18 mouse cellular contexts compared by ENCODE assay signal in the genomic region with DNA sequence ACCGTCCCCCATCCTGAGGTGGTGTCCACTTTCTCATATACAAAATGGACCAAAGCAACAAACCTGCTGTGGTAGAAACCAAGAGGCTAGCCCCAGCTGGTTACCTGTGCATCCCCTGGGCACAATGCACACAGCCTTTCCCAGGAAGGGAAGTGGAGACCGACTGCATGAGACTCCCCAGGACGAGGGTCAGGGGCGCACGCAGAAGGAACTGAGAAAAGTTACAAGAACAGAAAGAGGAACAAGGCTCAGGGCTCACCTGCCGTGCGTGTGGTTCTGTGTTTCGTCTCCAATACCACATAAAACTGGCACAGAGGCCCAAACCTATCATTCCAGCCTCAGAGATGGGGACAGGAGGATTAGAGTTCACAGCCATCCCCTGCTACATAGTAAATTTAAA. TPM values are rescaled to one million over a fixed set of nuclear protein-coding genes. Genes with fewer than 3 reads are reported as not detected.
DNase-seq lines count a peak whose midpoint lies in the region; ATAC-seq and TF ChIP-seq lines count a peak whose summit lies in the region.
"Had no signal": no experiment of that assay in that cellular context is flagged by ENCODE, and none has a peak within 500 bp of the region (broad histone marks: within the 10 kb centered on the region; RNA-seq: fewer than 3 reads in every experiment).

No protein-coding gene starts in this region.

- H3K27ac ChIP-seq in CH12.LX (ENCODE audit: insufficient read depth, low read depth) (no peak overlapping the region), MEL (ENCODE audit: control insufficient read depth, low read depth, low read length) (peak overlapping the region; percentile 67)
- peak overlapping the region; percentile 1 for H3K27ac ChIP-seq in liver, embryonic 13.5 days
- H3K27ac ChIP-seq in spleen, adult 2 months (ENCODE audit: insufficient read depth, low read length): peak overlapping the region; percentile 78
- H3K27ac ChIP-seq: forebrain, embryonic 15.5 days; hindbrain, embryonic 13.5 days; limb, embryonic 13.5 days; neural tube, embryonic 12.5 days had no signal

- H3K9ac ChIP-seq in CH12.LX (ENCODE audit: insufficient read depth, low read depth): no peak overlapping the region
- H3K9ac ChIP-seq in MEL (ENCODE audit: control insufficient read depth, low read depth, low read length, poor library complexity, severe bottlenecking): peak overlapping the region; percentile 51
- H3K9ac ChIP-seq in liver, embryonic 13.5 days: 0 out of 2 replicates have a peak overlapping the region, but pooled peaks have one; percentile 1
- H3K9ac ChIP-seq: forebrain, embryonic 15.5 days; hindbrain, embryonic 13.5 days; limb, embryonic 13.5 days; neural tube, embryonic 12.5 days had no signal

- intact Hi-C loops in left cerebral cortex, postnatal 36 days (cut with DNase I): loop anchor here (5.0 kb wide), 1 partner anchor 35 kb away; no protein-coding TSS in a partner anchor

- peaks cover 11% of the 10 kb centered on the region for H3K9me3 ChIP-seq in CH12.LX (replicated peaks; ENCODE audit: low read length)
- no peaks in the 10 kb centered on the region for H3K9me3 ChIP-seq in MEL (replicated peaks; ENCODE audit: insufficient read depth, low read length)
- H3K9me3 ChIP-seq in liver, embryonic 13.5 days (replicated peaks): peaks cover 4% of the 10 kb centered on the region; the same call in 1 of the 2 replicates
- H3K9me3 ChIP-seq: forebrain, embryonic 15.5 days; limb, embryonic 13.5 days had no signal

- TF ChIP-seq POLR2A in CH12.LX (IDR thresholded peaks at IDR 0.05; ENCODE audit: low read depth, low read length): no peak
- 0 out of 4 replicates have a peak, but pooled peaks of 1 of the 2 experiments have one; percentile 16 for TF ChIP-seq POLR2A in MEL (IDR thresholded peaks at IDR 0.05; ENCODE audit: control insufficient read depth in 1 of 2, insufficient read depth in 1 of 2, low read depth in 1 of 2, low read length in 2 of 2, poor library complexity in 1 of 2)
- no peak for TF ChIP-seq POLR2A in spleen, adult 2 months (IDR thresholded peaks at IDR 0.05; ENCODE audit: low read depth, low read length)

- ATAC-seq in liver, embryonic 13.5 days (ENCODE audit: low read depth): no peak
- no peak for ATAC-seq in CD4-positive, CD25-positive, alpha-beta regulatory T cell, adult 4 months
- ATAC-seq: forebrain, embryonic 15.5 days; inflammation-experienced regulatory T-cells, adult 6 months had no signal

- no peak overlapping the region for H3K4me3 ChIP-seq in CH12.LX (replicated peaks in 1 of 3; ENCODE audit: low read depth in 2 of 3, low read length in 2 of 3, poor library complexity in 1 of 3)
- peak overlapping the region in 1 of 2 experiments; percentile 7; a peak in 2 of 4 replicates for H3K4me3 ChIP-seq in MEL (ENCODE audit: control insufficient read depth in 1 of 2, insufficient read depth in 1 of 2, low read depth in 2 of 2, low read length in 2 of 2)
- H3K4me3 ChIP-seq in liver, embryonic 13.5 days (replicated peaks): no peak overlapping the region
- H3K4me3 ChIP-seq in spleen, adult 2 months (ENCODE audit: extremely low read depth, insufficient read depth, insufficient read length): no peak overlapping the region
- H3K4me3 ChIP-seq: forebrain, embryonic 15.5 days; hindbrain, embryonic 13.5 days; limb, embryonic 13.5 days; neural tube, embryonic 12.5 days had no signal

- dilution Hi-C loops in CH12.LX (cut with MboI; ENCODE audit: extremely low pct_ligation_motif_present, extremely low pct_unique_long_range_greater_than_20kb, low sequenced_read_pairs): no loop called here

- H3K36me3 ChIP-seq in CH12.LX (replicated peaks in 1 of 2; ENCODE audit: control insufficient read depth in 1 of 2, insufficient read depth in 1 of 2, low read length in 1 of 2) (peaks cover 3 to 25% of the 10 kb centered on the region in 2 experiments), MEL (ENCODE audit: control insufficient read depth in 1 of 2, insufficient read depth in 2 of 2, low read length in 2 of 2) (peaks cover 0 to 25% of the 10 kb centered on the region in 2 experiments; a peak in 2 of 4 replicates)
- peaks cover 16% of the 10 kb centered on the region for H3K36me3 ChIP-seq in liver, embryonic 13.5 days
- peaks cover 2% of the 10 kb centered on the region; the same call in 1 of the 2 replicates for H3K36me3 ChIP-seq in spleen, adult 2 months (ENCODE audit: control insufficient read depth, insufficient read depth, low read length)
- H3K36me3 ChIP-seq: forebrain, embryonic 15.5 days; hindbrain, embryonic 13.5 days; limb, embryonic 13.5 days; neural tube, embryonic 12.5 days had no signal

- DNase-seq in CH12.LX (ENCODE audit: extremely low read depth) (peak; percentile 66), MEL (ENCODE audit: low read depth, low spot score) (peak; percentile 63)
- DNase-seq in liver, embryonic 13.5 days: no peak
- peak; percentile 49 to 68 for DNase-seq in spleen, adult 2 months (ENCODE audit: low read depth in 1 of 2, low spot score in 2 of 2)
- DNase-seq in left cerebral cortex, postnatal 36 days (ENCODE audit: low spot score in 2 of 2): no peak
- DNase-seq in urinary bladder, postnatal 25 days (ENCODE audit: low spot score): no peak
- DNase-seq: cerebellum, adult 8-10 months; gastrocnemius, postnatal 14 days; kidney, adult 2 months; lung, adult 2 months; lung, postnatal 4 days had no signal

- TF ChIP-seq RAD21 in CH12.LX (IDR thresholded peaks at IDR 0.05; ENCODE audit: low read depth, low read length) (no peak), MEL (IDR thresholded peaks at IDR 0.05; ENCODE audit: low read depth, low read length) (no peak)

- TF ChIP-seq CTCF in CH12.LX (conservative IDR thresholded peaks at IDR 0.05 in 1 of 2, IDR thresholded peaks at IDR 0.05 in 1 of 2; ENCODE audit: low read depth in 2 of 2, low read length in 2 of 2) (no peak), MEL (IDR thresholded peaks at IDR 0.05 in 2 of 3, conservative IDR thresholded peaks at IDR 0.05 in 1 of 3; ENCODE audit: control insufficient read depth in 1 of 3, insufficient read depth in 1 of 3, low read depth in 2 of 3, low read length in 3 of 3, poor library complexity in 1 of 3, severe bottlenecking in 1 of 3) (no peak)
- TF ChIP-seq CTCF in spleen, adult 2 months (IDR thresholded peaks at IDR 0.05; ENCODE audit: extremely low read depth, insufficient read depth, insufficient read length, insufficient replicate concordance): no peak

- peaks cover 26 to 40% of the 10 kb centered on the region in 2 experiments for H3K4me1 ChIP-seq in CH12.LX (ENCODE audit: control insufficient read depth in 1 of 2, insufficient read depth in 2 of 2)
- peaks cover 10 to 28% of the 10 kb centered on the region in 2 experiments for H3K4me1 ChIP-seq in MEL (ENCODE audit: control insufficient read depth in 1 of 2, insufficient read depth in 2 of 2, low read length in 2 of 2)
- H3K4me1 ChIP-seq in liver, embryonic 13.5 days (replicated peaks): peaks cover 42% of the 10 kb centered on the region
- H3K4me1 ChIP-seq in spleen, adult 2 months (ENCODE audit: control insufficient read depth, insufficient read depth, insufficient read length): peaks cover 28% of the 10 kb centered on the region; the same call in 1 of the 2 replicates
- H3K4me1 ChIP-seq: forebrain, embryonic 15.5 days; hindbrain, embryonic 13.5 days; limb, embryonic 13.5 days; neural tube, embryonic 12.5 days had no signal

- 56% methylated on average over 8 of the region's 8 CpGs for WGBS in liver, embryonic 13.5 days (ENCODE audit: insufficient replicate concordance)
- WGBS in spleen, adult 2 months: 16% methylated on average over 8 of the region's 8 CpGs

- TF ChIP-seq EP300 in CH12.LX (IDR thresholded peaks at IDR 0.05; ENCODE audit: low read length) (peak; percentile 97), MEL (IDR thresholded peaks at IDR 0.05; ENCODE audit: low read depth in 1 of 2, low read length in 2 of 2) (no peak)

- H3K79me2 ChIP-seq in CH12.LX (replicated peaks; ENCODE audit: control insufficient read depth, extremely low read depth, insufficient read depth, poor library complexity, severe bottlenecking) (no peaks in the 10 kb centered on the region), MEL (ENCODE audit: control insufficient read depth, insufficient read depth, low read length, poor library complexity) (no peaks in the 10 kb centered on the region; the same call in 1 of the 2 replicates)

- H3K4me2 ChIP-seq in CH12.LX (ENCODE audit: insufficient read depth, low read depth, poor library complexity, severe bottlenecking): peak overlapping the region; percentile 59
- no peak overlapping the region for H3K4me2 ChIP-seq in liver, embryonic 13.5 days
- H3K4me2 ChIP-seq: forebrain, embryonic 15.5 days; hindbrain, embryonic 13.5 days; limb, embryonic 13.5 days; midbrain, embryonic 11.5 days; neural tube, embryonic 12.5 days had no signal

- in situ Hi-C loops in CH12.LX (cut with MboI; ENCODE audit: low pct_ligation_motif_present, low pct_unique_long_range_greater_than_20kb, low sequenced_read_pairs): no loop called here

- H3K27me3 ChIP-seq in CH12.LX (replicated peaks): no peaks in the 10 kb centered on the region
- H3K27me3 ChIP-seq in MEL (ENCODE audit: control insufficient read depth in 1 of 2, insufficient read depth in 2 of 2, low read length in 2 of 2): no peaks in the 10 kb centered on the region
- no peaks in the 10 kb centered on the region for H3K27me3 ChIP-seq in liver, embryonic 13.5 days
- H3K27me3 ChIP-seq in spleen, adult 2 months (ENCODE audit: control insufficient read depth, insufficient read depth, low read length): no peaks in the 10 kb centered on the region

RNA-seq across cellular contexts. Expression of a gene that starts 6.8 kb away (rescaled TPM):
- total RNA-seq in CH12.LX (2012; rRNA removed) (9.9 and 10.0 TPM in 2 replicates), CH12.LX (2014; rRNA removed) (5.2 and 5.5 TPM in 2 replicates), MEL (2012; rRNA removed) (28.2 and 33.0 TPM in 2 replicates)
- polyA plus RNA-seq in CH12.LX (2012; ENCODE audit: insufficient read length, low read depth) (4.9 and 5.2 TPM in 2 replicates), MEL (2012; ENCODE audit: insufficient read depth in 1 of 2, insufficient read length in 2 of 2, low read depth in 1 of 2, low replicate concordance in 2 of 2, missing spikeins in 1 of 2) (100 to 1,000 TPM in 1 of 2 experiments, 10 to 100 TPM in 1; 23.0 to 142 TPM)
- 7.2 and 7.5 TPM in 2 replicates for polyA plus RNA-seq in liver, embryonic 13.5 days (2015; fragmentation: Nextera tagmentation; extraction: Ambion mirVana)
- polyA plus RNA-seq in spleen, adult 2 months (2012; rRNA removed): 14.8 and 15.1 TPM in 2 replicates
- total RNA-seq in left cerebral cortex, postnatal 36 days (2021): 1 to 10 TPM; 2.3 to 3.1 TPM
- 10 to 100 TPM; 28.5 to 31.9 TPM for polyA plus RNA-seq in CD4-positive, CD25-positive, alpha-beta regulatory T cell, adult 4 months (2017; shearing (Covaris generic))

RNA-seq across cellular contexts. Expression of a gene that starts 17.3 kb away (rescaled TPM):
- total RNA-seq in CH12.LX (2012; rRNA removed) (0.25 and 0.30 TPM in 2 replicates), CH12.LX (2014; rRNA removed) (not detected in 2 replicates), MEL (2012; rRNA removed) (1.7 and 2.1 TPM in 2 replicates)
- polyA plus RNA-seq in CH12.LX (2012; ENCODE audit: insufficient read length, low read depth) (0.16 and 0.19 TPM in 2 replicates), MEL (2012; ENCODE audit: insufficient read depth in 1 of 2, insufficient read length in 2 of 2, low read depth in 1 of 2, low replicate concordance in 2 of 2, missing spikeins in 1 of 2) (1 to 10 TPM in 1 of 2 experiments, not detected in 1; 1.6 TPM)
- polyA plus RNA-seq in liver, embryonic 13.5 days (2015; fragmentation: Nextera tagmentation; extraction: Ambion mirVana): 2.3 and 2.4 TPM in 2 replicates
- 127 and 168 TPM in 2 replicates for polyA plus RNA-seq in spleen, adult 2 months (2012; rRNA removed)
- total RNA-seq in left cerebral cortex, postnatal 36 days (2021): under 1 TPM; 0.43 to 0.52 TPM
- polyA plus RNA-seq in CD4-positive, CD25-positive, alpha-beta regulatory T cell, adult 4 months (2017; shearing (Covaris generic)): 10 to 100 TPM; 53.2 to 76.8 TPM

RNA-seq across cellular contexts. Expression of a gene that starts 21.0 kb away (rescaled TPM):
- total RNA-seq in CH12.LX (2012; rRNA removed) (99.5 and 104 TPM in 2 replicates), CH12.LX (2014; rRNA removed) (41.5 and 41.7 TPM in 2 replicates), MEL (2012; rRNA removed) (120 and 136 TPM in 2 replicates)
- polyA plus RNA-seq in CH12.LX (2012; ENCODE audit: insufficient read length, low read depth) (80.5 and 89.5 TPM in 2 replicates), MEL (2012; ENCODE audit: insufficient read depth in 1 of 2, insufficient read length in 2 of 2, low read depth in 1 of 2, low replicate concordance in 2 of 2, missing spikeins in 1 of 2) (100 to 1,000 TPM; 215 to 276 TPM)
- polyA plus RNA-seq in liver, embryonic 13.5 days (2015; fragmentation: Nextera tagmentation; extraction: Ambion mirVana): 41.5 TPM in 2 replicates
- polyA plus RNA-seq in spleen, adult 2 months (2012; rRNA removed): 198 and 259 TPM in 2 replicates
- 10 to 100 TPM; 74.9 to 88.8 TPM for total RNA-seq in left cerebral cortex, postnatal 36 days (2021)
- polyA plus RNA-seq in CD4-positive, CD25-positive, alpha-beta regulatory T cell, adult 4 months (2017; shearing (Covaris generic)): 10 to 100 TPM; 41.9 to 63.2 TPM

RNA-seq across cellular contexts. Expression of a gene that starts 27.8 kb away (rescaled TPM):
- total RNA-seq in CH12.LX (2012; rRNA removed) (7.2 and 9.0 TPM in 2 replicates), CH12.LX (2014; rRNA removed) (4.1 and 4.3 TPM in 2 replicates), MEL (2012; rRNA removed) (12.2 and 14.1 TPM in 2 replicates)
- polyA plus RNA-seq in CH12.LX (2012; ENCODE audit: insufficient read length, low read depth) (6.9 and 8.7 TPM in 2 replicates), MEL (2012; ENCODE audit: insufficient read depth in 1 of 2, insufficient read length in 2 of 2, low read depth in 1 of 2, low replicate concordance in 2 of 2, missing spikeins in 1 of 2) (10 to 100 TPM in 1 of 2 experiments, not detected in 1; 18.4 TPM)
- 20.0 and 21.4 TPM in 2 replicates for polyA plus RNA-seq in liver, embryonic 13.5 days (2015; fragmentation: Nextera tagmentation; extraction: Ambion mirVana)
- polyA plus RNA-seq in spleen, adult 2 months (2012; rRNA removed): 33.8 and 38.9 TPM in 2 replicates
- 100 to 1,000 TPM; 103 to 115 TPM for total RNA-seq in left cerebral cortex, postnatal 36 days (2021)
- 10 to 100 TPM; 28.5 to 42.5 TPM for polyA plus RNA-seq in CD4-positive, CD25-positive, alpha-beta regulatory T cell, adult 4 months (2017; shearing (Covaris generic))

RNA-seq across cellular contexts. Expression of a gene that starts 34.7 kb away (rescaled TPM):
- total RNA-seq in CH12.LX (2012; rRNA removed) (0.08 and 0.17 TPM in 2 replicates), CH12.LX (2014; rRNA removed) (not detected in 2 replicates), MEL (2012; rRNA removed) (0.03 and 0.08 TPM in 2 replicates)
- polyA plus RNA-seq in CH12.LX (2012; ENCODE audit: insufficient read length, low read depth) (0.07 and 0.12 TPM in 2 replicates), MEL (2012; ENCODE audit: insufficient read depth in 1 of 2, insufficient read length in 2 of 2, low read depth in 1 of 2, low replicate concordance in 2 of 2, missing spikeins in 1 of 2) (under 1 TPM in 1 of 2 experiments, not detected in 1; 0.38 TPM)
- polyA plus RNA-seq in liver, embryonic 13.5 days (2015; fragmentation: Nextera tagmentation; extraction: Ambion mirVana): 0.13 and 0.15 TPM in 2 replicates
- 0.33 and 0.70 TPM in 2 replicates for polyA plus RNA-seq in spleen, adult 2 months (2012; rRNA removed)
- total RNA-seq in left cerebral cortex, postnatal 36 days (2021): 100 to 1,000 TPM; 256 to 303 TPM
- polyA plus RNA-seq in CD4-positive, CD25-positive, alpha-beta regulatory T cell, adult 4 months (2017; shearing (Covaris generic)): 1 to 10 TPM in 1 of 2 experiments, under 1 TPM in 1; 0.53 to 1.1 TPM

Comparison
In these comparisons a context has a peak if more than half of its experiments do, and no peak if none do; other contexts are left out.
1. DNase-seq: peak in CH12.LX (single experiment), MEL (single experiment) and spleen, adult 2 months (2 of 2); none in liver, embryonic 13.5 days (single experiment), left cerebral cortex, postnatal 36 days (0 of 2) and urinary bladder, postnatal 25 days (single experiment).
2. RNA of a gene that starts 17.3 kb away (polyA plus RNA-seq): 127 to 168 TPM in spleen, adult 2 months and 53.2 to 76.8 TPM in CD4-positive, CD25-positive, alpha-beta regulatory T cell, adult 4 months; 2.3 to 2.4 TPM in liver, embryonic 13.5 days, 1.6 TPM in MEL and 0.16 to 0.19 TPM in CH12.LX; every median in the first group is over 10 times any median in the second.